Mouse (Mus musculus): Measurements from ENCODE around the gene Apobec1. TPM values are rescaled to one million over a fixed set of nuclear protein-coding genes. Genes with fewer than 3 reads are reported as not detected.
"Not testable (repeated sequence)": the region's sequence is repeated elsewhere in the genome, so short reads cannot be mapped to it uniquely, and the experiment has no call there.

Apobec1 gene
- total RNA-seq (2021): 10 to 100 TPM in 1 of 2 experiments, 1 to 10 TPM in 1; 7.5 to 11.6 TPM
- long read RNA-seq, experiment 1, partial matches to known transcripts: 0 of 5 reads
- long read RNA-seq, experiment 1, other reads (novel, unspliced or antisense): 3 of 5 reads
- long read RNA-seq, experiment 2, partial matches to known transcripts: 1 of 5 reads
- long read RNA-seq, experiment 2, other reads (novel, unspliced or antisense): 2 of 5 reads

GRCm38 (mm10) chr6:122602242-122602991 is at the start of gene Apobec1:
Gene Apobec1, minus strand, starts transcription at chr6:122602444.
- DNase-seq: peak; percentile 84 to 90

- peak in 1 of 2 experiments; percentile 13 for DNase-seq
Observed at GRCm38 (mm10) chr6:122650398-122650980, 48.2 kb upstream of the Apobec1 start.

- no peak for DNase-seq
Observed at GRCm38 (mm10) chr6:122649903-122650302, 47.7 kb upstream of the Apobec1 start.

- DNase-seq: not testable (repeated sequence)
Observed at GRCm38 (mm10) chr6:122644196-122644595, 42.0 kb upstream of the Apobec1 start.

- DNase-seq: not testable (repeated sequence)
Observed at GRCm38 (mm10) chr6:122637566-122637965, 35.3 kb upstream of the Apobec1 start.

GRCm38 (mm10) chr6:122636666-122637065 is 34.4 kb upstream of the Apobec1 start:
- DNase-seq: no peak

GRCm38 (mm10) chr6:122635315-122635714 is 33.1 kb upstream of the Apobec1 start:
- DNase-seq: peak; percentile 10 to 27

- peak in 1 of 2 experiments; percentile 43 for DNase-seq
Observed at GRCm38 (mm10) chr6:122633411-122633810, 31.2 kb upstream of the Apobec1 start.

- peak in 1 of 2 experiments; percentile 29 for DNase-seq
Observed at GRCm38 (mm10) chr6:122627469-122628108, 25.3 kb upstream of the Apobec1 start.

- no peak for DNase-seq
Observed at GRCm38 (mm10) chr6:122626110-122626509, 23.9 kb upstream of the Apobec1 start, which contains the start of gene Dppa3. Gene Dppa3, plus strand, starts transcription at chr6:122626410.

- DNase-seq: no peak
Observed at GRCm38 (mm10) chr6:122625156-122625555, 22.9 kb upstream of the Apobec1 start.

- no peak for DNase-seq
Observed at GRCm38 (mm10) chr6:122624480-122624879, 22.2 kb upstream of the Apobec1 start.

GRCm38 (mm10) chr6:122621066-122621465 is 18.8 kb upstream of the Apobec1 start:
- no peak for DNase-seq

GRCm38 (mm10) chr6:122616022-122616421 is 13.8 kb upstream of the Apobec1 start:
- DNase-seq: no peak

GRCm38 (mm10) chr6:122614047-122614446 is 11.8 kb upstream of the Apobec1 start:
- DNase-seq: peak in 1 of 2 experiments; percentile 27

GRCm38 (mm10) chr6:122612426-122612825 is 10.2 kb upstream of the Apobec1 start:
- no peak for DNase-seq

- DNase-seq: no peak
Observed at GRCm38 (mm10) chr6:122609771-122610170, 7.5 kb upstream of the Apobec1 start, which contains the start of gene Gdf3. Gene Gdf3, minus strand, starts transcription at chr6:122610087.

GRCm38 (mm10) chr6:122609377-122609728 is 7.1 kb upstream of the Apobec1 start:
- no peak for DNase-seq

- DNase-seq: no peak
Observed at GRCm38 (mm10) chr6:122608434-122609376, 6.5 kb upstream of the Apobec1 start.

GRCm38 (mm10) chr6:122607700-122608099 is 5.5 kb upstream of the Apobec1 start:
- no peak for DNase-seq

GRCm38 (mm10) chr6:122606661-122607060 is 4.4 kb upstream of the Apobec1 start:
- no peak for DNase-seq
